8 mouse cellular contexts compared by ENCODE assay signal in the genomic region with DNA sequence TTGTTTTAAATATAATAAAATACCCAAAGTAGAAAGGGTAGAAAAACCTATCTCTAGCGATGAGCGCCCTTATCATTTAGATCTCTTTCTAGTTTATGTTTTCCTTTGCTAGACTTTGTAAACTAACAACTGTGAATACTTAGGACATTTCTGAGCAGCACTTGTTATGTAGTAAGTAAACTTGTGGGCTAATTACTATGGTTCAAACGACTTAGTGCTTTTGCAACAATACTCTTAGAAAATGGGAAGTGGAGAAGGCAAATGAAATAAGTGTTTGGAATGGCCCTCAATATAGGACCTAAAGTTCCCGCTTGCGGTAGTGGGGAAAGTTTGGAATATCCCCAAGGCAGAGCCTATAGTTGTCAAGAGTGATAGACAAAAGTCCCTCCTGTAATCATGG. TPM values are rescaled to one million over a fixed set of nuclear protein-coding genes. Genes with fewer than 3 reads are reported as not detected.
DNase-seq lines count a peak whose midpoint lies in the region; ATAC-seq and TF ChIP-seq lines count a peak whose summit lies in the region.

No protein-coding gene starts in this region.

- no peaks in the 10 kb centered on the region for H3K27me3 ChIP-seq in kidney, postnatal 0 days (ENCODE audit: insufficient read depth, low read length)
- H3K27me3 ChIP-seq in embryonic facial prominence, embryonic 11.5 days (ENCODE audit: control insufficient read depth, insufficient read depth, low read length): no peaks in the 10 kb centered on the region
- H3K27me3 ChIP-seq in intestine, postnatal 0 days (replicated peaks; ENCODE audit: control insufficient read depth, insufficient read depth, low read length): no peaks in the 10 kb centered on the region
- no peaks in the 10 kb centered on the region for H3K27me3 ChIP-seq in myocyte (ENCODE audit: control insufficient read depth, insufficient read depth, insufficient read length)

- no peaks in the 10 kb centered on the region for H3K9me3 ChIP-seq in kidney, postnatal 0 days (replicated peaks; ENCODE audit: low read length)
- no peaks in the 10 kb centered on the region for H3K9me3 ChIP-seq in embryonic facial prominence, embryonic 11.5 days (replicated peaks; ENCODE audit: control insufficient read depth, low read length)
- H3K9me3 ChIP-seq in intestine, postnatal 0 days (ENCODE audit: control insufficient read depth): no peaks in the 10 kb centered on the region

- 32% methylated on average over 5 of the region's 5 CpGs for WGBS in kidney, postnatal 0 days
- 40% methylated on average over 5 of the region's 5 CpGs for WGBS in embryonic facial prominence, embryonic 11.5 days
- WGBS in intestine, postnatal 0 days: 33% methylated on average over 5 of the region's 5 CpGs

- H3K27ac ChIP-seq in kidney, postnatal 0 days: no peak overlapping the region
- H3K27ac ChIP-seq in embryonic facial prominence, embryonic 11.5 days (replicated peaks; ENCODE audit: low read depth, low read length): no peak overlapping the region
- no peak overlapping the region for H3K27ac ChIP-seq in intestine, postnatal 0 days (ENCODE audit: low read depth, low read length)

- no peaks in the 10 kb centered on the region for H3K36me3 ChIP-seq in kidney, postnatal 0 days (ENCODE audit: insufficient read depth, low read length)
- no peaks in the 10 kb centered on the region for H3K36me3 ChIP-seq in embryonic facial prominence, embryonic 11.5 days (replicated peaks; ENCODE audit: control insufficient read depth, insufficient read depth, low read depth, low read length)
- no peaks in the 10 kb centered on the region for H3K36me3 ChIP-seq in intestine, postnatal 0 days (ENCODE audit: control insufficient read depth, insufficient read depth)
- H3K36me3 ChIP-seq in myocyte (ENCODE audit: control insufficient read depth, insufficient read depth): no peaks in the 10 kb centered on the region

- peak overlapping the region; percentile 80 for H3K4me3 ChIP-seq in kidney, postnatal 0 days (replicated peaks; ENCODE audit: low read depth, low read length)
- H3K4me3 ChIP-seq in embryonic facial prominence, embryonic 11.5 days (ENCODE audit: low read depth, low read length): peak overlapping the region; percentile 78
- peak overlapping the region; percentile 69 for H3K4me3 ChIP-seq in intestine, postnatal 0 days (ENCODE audit: low read depth, low read length)
- H3K4me3 ChIP-seq in myocyte: peak overlapping the region; percentile 33

- no peak for TF ChIP-seq CTCF in kidney, postnatal 0 days (IDR thresholded peaks at IDR 0.05; ENCODE audit: low read depth)
- TF ChIP-seq CTCF in intestine, postnatal 0 days (IDR thresholded peaks at IDR 0.05; ENCODE audit: low read depth): no peak

- H3K79me2 ChIP-seq in myocyte (ENCODE audit: control insufficient read depth, insufficient read depth): no peaks in the 10 kb centered on the region

- DNase-seq in kidney, postnatal 0 days (ENCODE audit: low spot score): no peak
- DNase-seq in kidney, postnatal 4 days: no peak
- no peak for DNase-seq in embryonic facial prominence, embryonic 11.5 days (ENCODE audit: low spot score)
- no peak for DNase-seq in left cerebral cortex, postnatal 14 days (ENCODE audit: low spot score in 2 of 2)
- DNase-seq in ovary, postnatal 10 days (ENCODE audit: low spot score): no peak
- no peak for DNase-seq in cerebellum, postnatal 14 days

- H3ac ChIP-seq in myocyte (ENCODE audit: control insufficient read depth, insufficient read length): no peak overlapping the region

- TF ChIP-seq POLR2A in myocyte (IDR thresholded peaks at IDR 0.05; ENCODE audit: insufficient read length, low read depth): no peak

- H3K4me1 ChIP-seq in kidney, postnatal 0 days (replicated peaks; ENCODE audit: insufficient read depth, low read length): no peaks in the 10 kb centered on the region
- H3K4me1 ChIP-seq in embryonic facial prominence, embryonic 11.5 days (ENCODE audit: control insufficient read depth, insufficient read depth, low read length): no peaks in the 10 kb centered on the region
- no peaks in the 10 kb centered on the region for H3K4me1 ChIP-seq in intestine, postnatal 0 days (replicated peaks; ENCODE audit: control insufficient read depth, insufficient read depth, low read length)

- peak overlapping the region; percentile 67; the same call in 1 of the 2 replicates for H3K9ac ChIP-seq in kidney, postnatal 0 days (ENCODE audit: low read depth, low read length)
- no peak overlapping the region for H3K9ac ChIP-seq in embryonic facial prominence, embryonic 11.5 days (replicated peaks; ENCODE audit: low read length)
- no peak overlapping the region for H3K9ac ChIP-seq in intestine, postnatal 0 days (ENCODE audit: low read depth, low read length)

- intact Hi-C loops in left cerebral cortex, postnatal 14 days (cut with DNase I): loop anchor here (5.0 kb wide), 1 partner anchor 157 kb away; no protein-coding TSS in a partner anchor

- no peak for ATAC-seq in kidney, postnatal 0 days (replicated peaks; ENCODE audit: low FRiP score, low read depth)
- no peak for ATAC-seq in embryonic facial prominence, embryonic 11.5 days (replicated peaks; ENCODE audit: insufficient number of reproducible peaks, low FRiP score, low TSS enrichment, low read depth)
- no peak for ATAC-seq in intestine, postnatal 0 days

- peak overlapping the region; percentile 94 for H3K4me2 ChIP-seq in kidney, postnatal 0 days (ENCODE audit: low read length)
- peak overlapping the region; percentile 68 for H3K4me2 ChIP-seq in embryonic facial prominence, embryonic 11.5 days (ENCODE audit: low read depth, low read length)
- peak overlapping the region; percentile 77 for H3K4me2 ChIP-seq in intestine, postnatal 0 days (replicated peaks; ENCODE audit: low read depth)
- peak overlapping the region; percentile 82 for H3K4me2 ChIP-seq in myocyte (ENCODE audit: low read depth)

TF ChIP-seq in myocyte, 11 proteins besides CTCF, POLR2A, EP300 and RAD21:
- TF ChIP-seq MYOD1 (IDR thresholded peaks at IDR 0.05; ENCODE audit: control insufficient read depth in 1 of 3, insufficient read length in 2 of 3, low read depth in 2 of 3) (no peak), POLR2AphosphoS2 (IDR thresholded peaks at IDR 0.05; ENCODE audit: insufficient read length, low read depth) (no peak), SRF (IDR thresholded peaks at IDR 0.05; ENCODE audit: control insufficient read depth, insufficient read length, low read depth) (no peak), TCF3 (IDR thresholded peaks at IDR 0.05; ENCODE audit: insufficient read length, low read depth) (no peak), E2F4 (IDR thresholded peaks at IDR 0.05; ENCODE audit: insufficient read depth) (no peak)

RNA-seq across cellular contexts. Expression of a gene that starts 0.8 kb away (rescaled TPM):
- polyA plus RNA-seq in kidney, postnatal 0 days (2015; fragmentation: Nextera tagmentation; extraction: Ambion mirVana): 39.1 and 41.4 TPM in 2 replicates
- polyA plus RNA-seq in embryonic facial prominence, embryonic 11.5 days (2014; fragmentation: Nextera tagmentation; extraction: Ambion mirVana): 30.5 and 32.9 TPM in 2 replicates
- 5.5 and 9.2 TPM in 2 replicates for polyA plus RNA-seq in intestine, postnatal 0 days (2015; fragmentation: Nextera tagmentation; extraction: Ambion mirVana)
- polyA plus RNA-seq in myocyte (2012; fragmentation: generic; extraction: Trizol): 14.7 TPM
- 10 to 100 TPM; 57.1 to 61.2 TPM for total RNA-seq in left cerebral cortex, postnatal 14 days (2021)
